Mouse (Mus musculus) CH12.LX (cell line): ENCODE measurements at regions not wholly inside any gene's neighbourhood (a gene's known extent, or its start where the extent isn't known, plus 50 kb on each side); places are given as distances from the start of the nearest gene placed in this dataset.

ENCODE experiments used
- CTCF ChIP-seq, 2 experiments: IDR thresholded peaks in 1 of 2; conservative IDR thresholded peaks in 1 of 2; 2 replicates each; pipeline ENCODE4 v1.5.1; 2011 to 2012; ENCODE audit warnings: low read depth in 2 of 2, low read length in 2 of 2, improper control_type of control experiment in 1 of 2, inconsistent platforms in 1 of 2, mild to moderate bottlenecking in 1 of 2, moderate library complexity in 1 of 2
- MAFK ChIP-seq: IDR thresholded peaks from 2 replicates; pipeline ENCODE4 v1.6.1; 2011; ENCODE audit warnings: low read length, improper control_type of control experiment; ENCODE audit not compliant: insufficient replicate concordance

GRCm38 (mm10) chr2:117666528-117666927 is 323.7 kb upstream of the Rasgrp1 start:
- no peak for TF ChIP-seq CTCF (conservative IDR thresholded peaks at IDR 0.05 in 1 of 2, IDR thresholded peaks at IDR 0.05 in 1 of 2; ENCODE audit: low read depth in 2 of 2, low read length in 2 of 2)
- TF ChIP-seq MAFK, result no peak
